Mouse (Mus musculus): Measurements from ENCODE around the gene Sgcd.

DNA sequence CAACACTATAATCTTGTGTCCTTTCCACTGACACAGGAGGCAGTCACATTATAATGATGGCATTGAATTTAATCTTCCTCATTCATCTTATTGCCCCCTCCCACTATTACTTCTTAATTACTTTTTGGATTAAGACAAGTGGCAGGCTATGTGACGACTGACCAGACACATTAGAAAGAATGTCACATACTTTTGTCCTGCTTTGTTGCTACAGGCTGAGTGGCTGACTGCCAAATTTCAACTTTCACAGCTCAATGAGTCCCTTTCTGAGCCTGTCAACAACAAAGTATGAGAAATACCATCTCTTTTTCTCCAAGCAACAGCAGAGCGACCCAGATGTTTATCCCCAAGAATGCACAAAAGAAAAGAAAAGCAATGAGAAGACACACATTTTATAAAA lies 970.6 kb downstream of the Sgcd start:
- TF ChIP-seq CTCF (IDR thresholded peaks at IDR 0.05) (no peak), EP300 (IDR thresholded peaks at IDR 0.05; ENCODE audit: insufficient read depth, low read depth, low read length) (no peak), POLR2A (IDR thresholded peaks at IDR 0.05; ENCODE audit: insufficient read depth, low read depth, low read length) (no peak)
